Mouse (Mus musculus): ENCODE measurements around the gene Grem1.
A peak's percentile ranks its signal among the peaks of the same experiment; 100 is the strongest.

GRCm38 (mm10) chr2:113807640-113808039, 49.2 kb upstream of the Grem1 start:
- peak; percentile 27; the same call in 1 of the 2 replicates for TF ChIP-seq CTCF (IDR thresholded peaks at IDR 0.05; ENCODE audit: control insufficient read depth, insufficient read depth, insufficient replicate concordance, low read depth, low read length)
- TF ChIP-seq POLR2A (IDR thresholded peaks at IDR 0.05; ENCODE audit: control insufficient read depth, low read depth, low read length), result no peak

All from testis, adult 2 months (tissue).